Mouse (Mus musculus) cerebellum, adult 9-11 months (tissue): ENCODE data around the gene Cyp2c54.
"Not testable (repeated sequence)": the region's sequence is repeated elsewhere in the genome, so short reads cannot be mapped to it uniquely, and the experiment has no call there.

Source experiments
- DNase-seq: peaks from one replicate; pipeline ENCODE4 v3.0.0; 2022

Cyp2c54 gene

GRCm38 (mm10) chr19:40073701-40074100 lies at the start of gene Cyp2c54:
Cyp2c54 (minus strand) TSS chr19:40073827.
- no peak for DNase-seq

DNA sequence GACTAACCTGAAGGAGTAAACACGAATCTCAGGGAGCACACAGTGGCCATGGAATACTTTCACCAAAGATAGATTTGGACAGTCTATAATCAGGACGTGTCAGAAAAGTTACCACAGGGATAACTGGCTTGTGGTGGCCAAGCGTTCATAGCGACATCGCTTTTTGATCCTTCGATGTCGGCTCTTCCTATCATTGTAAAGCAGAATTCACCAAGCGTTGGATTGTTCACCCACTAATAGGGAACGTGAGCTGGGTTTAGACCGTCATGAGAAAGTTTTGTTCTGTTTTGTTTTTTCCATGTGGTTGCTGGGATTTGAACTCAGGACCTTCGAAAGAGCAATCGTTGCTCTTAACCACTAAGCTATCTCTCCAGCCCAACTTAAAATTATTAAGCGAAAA lies 46.0 kb upstream of the Cyp2c54 start:
- not testable (repeated sequence) for DNase-seq

GRCm38 (mm10) chr19:40091111-40091510 lies 17.5 kb upstream of the Cyp2c54 start:
- no peak for DNase-seq

GRCm38 (mm10) chr19:40089421-40089820 lies 15.8 kb upstream of the Cyp2c54 start, which contains the start of gene Cyp2c50:
Cyp2c50 (plus strand) TSS chr19:40089688.
- not testable (repeated sequence) for DNase-seq

DNA sequence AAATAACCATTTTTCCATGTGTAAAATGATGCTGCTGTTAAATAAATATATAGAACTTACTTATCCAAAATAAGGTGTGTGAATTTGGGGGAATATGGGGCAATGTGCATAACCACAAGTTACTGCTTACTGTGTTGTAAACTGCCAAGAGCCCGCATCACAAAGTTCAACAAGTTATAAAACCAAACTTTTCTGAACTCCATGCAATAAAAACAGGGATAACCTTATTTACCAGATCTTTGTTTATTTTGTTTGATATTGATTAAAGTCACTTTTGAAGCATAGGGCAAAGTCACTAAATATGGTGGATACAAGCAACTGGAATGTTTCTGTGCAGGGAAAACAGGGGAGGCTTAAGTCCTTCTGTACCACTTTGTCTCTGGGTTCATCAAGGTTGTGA lies 14.8 kb upstream of the Cyp2c54 start:
- no peak for DNase-seq

DNA sequence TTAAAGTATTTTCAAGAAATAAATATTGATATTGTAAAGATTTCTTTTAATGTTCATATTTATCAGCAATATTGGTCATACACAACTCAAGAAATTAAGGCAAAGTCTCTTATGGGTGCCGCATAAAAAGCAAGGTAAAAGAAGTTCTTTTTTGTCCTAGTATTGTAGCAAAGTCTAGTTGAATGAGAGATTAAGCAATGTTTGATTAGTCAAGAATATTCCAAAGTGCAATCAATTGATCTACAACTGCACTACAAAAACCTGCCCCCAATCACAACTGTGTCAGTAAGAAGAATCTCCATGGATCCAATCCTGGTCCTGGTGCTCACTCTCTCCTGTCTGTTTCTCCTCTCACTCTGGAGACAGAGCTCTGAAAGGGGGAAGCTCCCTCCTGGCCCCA lies 81.5 kb downstream of the Cyp2c54 start, which contains the start of gene Cyp2c37:
Cyp2c37 (plus strand) TSS at position 285 of the 400 bp plus-strand sequence.
- not testable (repeated sequence) for DNase-seq

DNA sequence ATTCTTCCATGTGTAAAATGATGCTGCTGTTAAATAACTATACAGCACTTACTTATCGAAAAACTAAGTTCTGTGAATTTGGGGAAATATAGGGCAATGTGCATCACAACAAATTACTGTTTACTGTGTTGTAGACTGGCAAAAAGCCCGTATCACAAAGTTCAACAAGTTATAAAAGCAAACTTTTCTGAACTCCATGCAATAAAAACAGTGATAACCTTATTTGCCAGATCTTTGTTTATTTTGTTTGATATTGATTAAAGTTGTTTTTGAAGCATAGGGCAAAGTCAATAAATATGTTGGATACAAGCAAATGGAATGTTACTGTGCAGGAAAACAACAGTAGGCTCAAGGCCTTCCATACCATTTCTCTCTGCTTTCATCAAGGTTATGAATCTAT lies 84.2 kb downstream of the Cyp2c54 start:
- no peak for DNase-seq
